Mouse (Mus musculus): ENCODE data around the gene Gm9803.

- TF ChIP-seq CTCF (IDR thresholded peaks at IDR 0.05; ENCODE audit: control insufficient read depth, insufficient read depth, insufficient replicate concordance, low read depth, low read length) (no peak), POLR2A (IDR thresholded peaks at IDR 0.05; ENCODE audit: control insufficient read depth, low read depth, low read length) (no peak)
Observed at GRCm38 (mm10) chr10:43539746-43540310, 15.9 kb downstream of the Gm9803 start.

All from testis, adult 2 months (tissue).